Mouse (Mus musculus): ENCODE results near the gene Nhej1.

Gene Nhej1

DNA sequence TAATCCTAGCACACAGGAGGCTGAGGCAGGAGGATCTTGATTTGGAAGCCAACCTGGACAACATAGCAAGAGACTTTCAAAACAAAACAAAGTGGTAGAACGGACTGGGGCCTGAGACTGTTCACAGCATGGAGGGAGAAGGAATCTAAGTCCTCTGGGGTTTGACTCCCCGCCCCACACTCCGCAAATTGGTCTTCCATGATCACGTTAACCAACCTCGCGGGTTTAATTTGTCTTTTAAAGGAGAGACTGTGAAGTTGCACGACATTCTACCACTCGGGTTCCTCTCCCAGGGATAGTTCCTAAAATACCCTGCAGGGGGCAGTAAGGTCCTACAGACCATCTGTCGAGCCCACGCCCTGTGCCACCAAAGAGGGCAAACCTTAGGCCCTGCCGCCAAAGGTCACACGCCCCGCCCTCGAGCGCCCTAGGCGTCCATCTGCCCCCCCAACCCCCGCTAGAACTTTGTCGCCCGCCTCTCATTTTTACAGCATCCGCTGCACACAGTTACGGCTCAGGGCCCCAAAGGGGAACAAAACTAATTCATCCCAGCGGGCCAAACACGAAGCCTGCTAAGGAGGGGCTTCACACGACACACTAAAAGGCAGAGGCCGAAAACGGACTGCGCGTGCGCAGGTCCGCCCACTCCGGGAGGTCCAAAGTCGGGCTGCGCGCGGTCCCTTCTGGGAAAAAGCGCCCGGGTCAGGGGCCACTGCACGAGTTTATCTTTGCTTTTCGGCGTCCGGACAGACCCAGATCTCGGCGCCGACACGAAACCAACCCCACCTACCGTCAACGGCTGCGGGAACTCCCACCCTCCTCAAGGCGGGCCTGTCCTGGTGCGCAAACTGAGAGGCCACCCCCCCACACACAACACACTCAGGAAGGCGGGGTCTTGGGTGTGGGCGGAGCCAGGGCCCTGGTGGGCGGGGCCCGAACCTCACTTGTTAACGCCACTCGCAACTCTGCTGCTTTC is at the start of gene Nhej1:
TSS of gene Nhej1 (minus strand) at position 855 of the 976 bp plus-strand sequence.
- in situ Hi-C loops (cut with MboI), result no loop called here

DNA sequence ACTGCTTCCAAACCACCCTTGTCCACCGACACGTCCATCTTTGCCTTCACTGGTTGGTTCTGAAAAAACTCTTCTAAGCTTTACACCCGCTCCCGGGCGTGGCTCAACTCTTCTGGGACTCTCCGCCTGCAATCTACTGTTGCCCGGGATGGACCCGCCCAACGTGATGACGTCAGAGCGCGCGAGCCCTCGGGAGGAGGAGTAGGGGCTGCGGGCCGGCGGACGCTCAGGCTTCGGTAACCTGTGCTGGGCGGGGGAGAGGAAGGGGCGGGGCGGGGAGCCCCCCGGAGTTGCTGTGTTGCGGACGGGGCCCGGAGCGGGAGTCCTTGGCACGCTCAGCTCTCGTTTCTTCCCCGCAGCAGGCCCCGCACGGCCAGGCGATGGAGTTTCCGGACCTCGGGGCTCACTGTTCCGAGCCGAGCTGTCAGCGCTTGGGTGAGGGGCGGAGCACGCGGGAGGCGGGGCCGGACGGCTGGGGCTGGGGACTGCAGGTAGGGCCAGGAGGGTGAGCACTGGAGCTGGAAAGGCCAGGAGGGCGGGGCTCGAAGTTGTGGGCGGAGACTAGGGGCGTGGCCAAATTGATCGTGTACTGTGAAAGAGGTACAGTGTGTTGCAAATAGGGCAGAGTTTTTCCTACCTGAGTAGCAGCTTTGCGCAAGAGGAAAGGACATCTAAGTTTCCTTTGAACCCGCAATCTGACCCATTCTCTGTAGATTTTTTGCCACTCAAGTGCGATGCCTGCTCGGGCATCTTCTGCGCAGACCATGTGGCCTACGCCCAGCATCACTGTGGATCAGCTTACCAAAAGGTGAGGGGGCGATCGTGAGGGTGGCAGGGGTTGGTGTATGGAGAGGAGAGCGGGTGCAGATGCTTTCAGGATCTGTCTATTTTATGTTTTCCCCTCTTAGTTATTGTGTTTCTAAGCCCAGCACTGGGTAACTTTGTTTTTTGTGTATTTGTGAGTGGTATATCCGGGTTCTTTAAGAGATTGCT is 43.8 kb upstream of the Nhej1 start, which contains the start of gene Zfand2b:
TSS of gene Zfand2b (plus strand) at position 175 of the 993 bp plus-strand sequence.
- in situ Hi-C loops (cut with MboI), result no loop called here

DNA sequence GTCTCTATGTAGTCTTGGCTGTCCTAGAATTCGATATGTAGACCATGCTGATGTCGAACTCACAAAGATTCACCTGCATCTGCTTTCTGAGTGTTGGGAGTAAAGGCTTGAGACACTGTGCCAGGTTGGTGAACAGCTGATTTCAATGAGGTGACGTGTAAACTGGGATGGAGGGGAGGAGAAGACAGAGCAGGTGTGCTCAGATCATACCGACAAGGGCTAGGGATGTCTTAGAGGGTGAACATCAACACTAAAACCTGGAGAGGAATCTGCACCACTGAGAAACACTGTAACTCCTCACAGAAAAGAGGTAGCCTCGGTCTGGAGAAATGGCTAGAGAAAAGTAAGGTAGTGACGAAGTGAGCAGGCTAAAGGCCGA is 43.1 kb upstream of the Nhej1 start:
- in situ Hi-C loops (cut with MboI), result no loop called here

DNA sequence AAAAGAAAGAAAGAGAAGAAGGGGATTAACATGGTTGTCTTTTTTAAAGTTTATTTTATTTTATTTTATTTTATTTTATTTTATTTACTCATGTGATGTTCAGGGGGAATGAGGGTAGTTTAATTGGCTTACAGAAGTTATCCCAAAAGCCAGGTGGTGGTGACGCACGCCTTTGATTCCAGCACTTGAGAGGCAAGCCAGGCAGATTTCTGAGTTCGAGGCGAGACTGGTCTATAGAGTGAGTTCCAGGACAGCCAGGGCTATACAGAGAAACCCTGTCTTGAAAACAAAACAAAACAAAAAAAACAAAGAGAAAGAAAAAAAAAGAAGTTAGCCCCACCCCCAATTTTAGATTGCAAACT is 35.2 kb upstream of the Nhej1 start:
- in situ Hi-C loops (cut with MboI), result no loop called here

DNA sequence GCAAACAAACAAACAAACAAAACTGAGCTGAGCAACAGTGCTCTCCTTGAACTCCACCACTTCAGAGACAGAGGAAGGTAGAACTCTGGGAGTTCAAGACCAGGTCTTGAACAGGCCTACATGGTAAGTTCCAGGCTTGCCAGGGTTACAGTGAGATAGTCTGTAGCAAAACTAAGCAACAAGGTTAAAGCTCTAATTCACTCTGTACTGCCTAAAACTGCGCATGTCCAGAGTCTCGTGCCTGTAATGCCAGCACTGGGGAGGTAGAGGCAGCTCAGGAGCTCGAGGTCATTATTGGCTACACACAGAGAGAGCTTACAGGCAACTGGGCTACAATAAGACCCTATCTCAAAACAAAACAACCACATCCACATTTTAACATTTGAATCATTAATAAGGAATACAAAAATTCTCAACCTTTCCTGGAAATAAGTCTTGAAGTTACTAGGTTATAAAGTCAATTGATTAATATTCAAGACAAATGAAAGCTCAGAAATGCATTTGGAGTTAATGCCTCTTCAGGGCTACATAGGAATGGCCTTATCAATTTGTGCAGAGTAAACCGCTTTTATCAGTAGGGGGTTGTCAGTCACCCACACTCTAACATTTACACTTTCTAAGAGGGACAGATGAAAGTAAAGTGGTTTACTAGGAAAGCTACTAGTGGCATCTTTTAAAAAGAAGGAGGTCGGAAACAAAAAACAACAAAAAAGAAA is 34.7 kb upstream of the Nhej1 start:
- in situ Hi-C loops (cut with MboI), result no loop called here

DNA sequence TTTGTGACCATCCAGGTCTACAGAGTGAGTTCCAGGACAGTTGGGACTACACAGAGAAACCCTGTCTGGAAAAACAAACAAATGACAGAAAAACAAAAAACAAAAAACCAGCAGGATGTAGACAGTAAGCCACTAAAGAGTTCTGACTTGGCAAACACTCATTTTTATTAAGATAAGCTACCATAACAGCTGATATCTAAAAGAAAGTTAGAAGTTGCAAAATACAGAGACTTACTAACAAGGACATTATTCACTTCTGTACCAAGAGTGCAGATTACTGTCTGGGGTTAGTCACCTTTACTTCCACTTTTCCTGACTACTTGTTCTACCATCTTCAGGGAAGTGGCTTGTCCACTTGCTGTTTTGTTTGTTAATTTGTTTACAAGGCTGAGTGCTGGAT is 34.0 kb upstream of the Nhej1 start:
- in situ Hi-C loops (cut with MboI), result no loop called here

DNA sequence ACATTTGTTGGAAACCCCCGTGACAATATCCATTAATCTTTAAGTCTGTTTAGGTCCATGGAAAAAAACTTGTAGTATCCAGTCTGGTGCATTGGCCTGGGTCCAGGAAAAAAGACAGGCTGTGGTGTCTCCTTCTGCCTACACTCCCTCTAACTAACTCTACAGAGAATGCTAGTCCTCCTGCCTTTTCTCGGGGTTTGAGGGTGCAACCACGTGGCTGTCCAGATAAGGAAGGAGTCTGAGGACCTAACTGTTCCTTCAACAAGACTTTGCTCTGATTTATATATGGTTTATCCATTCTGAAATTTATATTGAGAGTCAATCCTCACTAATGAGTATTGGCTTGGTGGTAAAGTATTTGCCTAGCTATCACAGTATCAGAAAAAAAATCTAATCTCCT is 30.8 kb upstream of the Nhej1 start:
- in situ Hi-C loops (cut with MboI), result no loop called here

DNA sequence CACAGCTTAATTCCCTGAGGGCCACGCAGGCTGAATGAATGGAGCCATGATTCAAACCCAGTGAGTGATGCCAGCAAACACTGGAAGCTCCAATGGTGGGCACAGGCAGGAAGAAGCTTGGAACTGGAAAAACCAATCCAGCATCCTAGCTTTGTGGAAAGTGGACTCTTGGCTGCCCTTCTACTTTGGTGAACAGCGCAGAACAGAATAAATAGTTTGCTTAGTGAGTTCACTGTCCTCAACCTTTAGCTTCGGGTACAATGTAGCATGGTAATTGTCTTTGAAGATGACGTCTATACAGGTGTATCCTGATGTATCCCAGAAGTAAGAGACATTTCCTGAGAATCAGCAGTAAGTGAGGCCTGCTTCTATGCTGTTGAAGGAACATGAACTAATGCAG is 23.7 kb upstream of the Nhej1 start:
- in situ Hi-C loops (cut with MboI), result no loop called here

DNA sequence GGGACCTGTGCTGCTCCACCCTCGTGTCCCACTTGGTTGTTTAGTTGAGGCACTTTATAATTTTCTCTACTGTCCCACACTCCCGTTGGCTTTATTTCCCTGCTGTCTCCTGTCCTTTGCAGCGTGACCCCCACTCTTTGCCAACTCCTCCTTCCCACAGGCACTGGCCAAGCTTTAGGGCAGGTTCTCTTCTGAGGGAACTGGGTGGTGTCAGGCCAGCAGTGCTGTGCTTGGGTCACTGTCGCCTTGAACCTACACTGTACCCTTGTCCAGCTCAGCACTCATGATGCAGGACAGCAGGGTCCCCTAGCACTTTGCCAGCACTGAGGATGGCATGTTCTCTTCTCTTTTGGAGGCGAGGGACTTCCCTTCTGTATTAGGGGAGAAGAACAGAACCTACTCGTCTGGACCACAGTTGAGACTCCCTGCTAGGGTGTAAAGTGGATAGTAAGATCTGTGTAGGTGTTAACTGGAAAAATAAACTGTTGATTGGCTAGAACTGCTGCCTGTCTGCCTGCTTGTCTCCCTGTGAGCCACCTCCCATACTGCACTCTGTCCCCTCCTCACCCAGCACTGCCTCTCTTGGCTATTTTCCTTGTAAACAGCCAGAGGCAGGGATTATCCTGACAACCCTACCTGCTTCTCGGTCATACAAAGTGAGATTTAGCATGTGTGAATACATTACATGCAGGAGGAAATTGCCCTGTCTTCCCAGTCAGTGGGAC is 22.6 kb upstream of the Nhej1 start:
- in situ Hi-C loops (cut with MboI), result no loop called here

DNA sequence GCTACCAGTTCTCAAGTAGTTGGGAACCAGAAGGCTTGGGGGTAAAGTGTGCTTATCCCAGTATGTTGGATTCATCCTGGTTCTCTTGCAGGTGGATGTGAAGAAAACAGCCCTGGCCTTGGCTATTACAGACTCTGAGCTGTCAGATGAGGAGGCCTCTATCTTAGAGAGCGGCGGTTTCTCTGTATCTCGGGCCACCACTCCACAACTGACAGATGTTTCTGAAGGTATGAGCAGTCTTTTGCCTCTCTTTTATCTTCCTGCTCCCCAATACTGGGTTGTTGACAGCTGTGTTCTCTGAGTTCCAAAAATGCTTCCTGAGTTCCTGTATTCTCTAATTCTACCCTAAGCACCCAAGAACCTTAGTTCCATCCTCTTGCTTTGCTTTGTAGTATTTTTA is 20.6 kb upstream of the Nhej1 start:
- in situ Hi-C loops (cut with MboI), result no loop called here

- in situ Hi-C loops (cut with MboI), result no loop called here
Observed at GRCm38 (mm10) chr1:75142301-75143261, 17.6 kb upstream of the Nhej1 start, which contains the start of the genes Cnppd1 and Retreg2. Cnppd1 (minus strand) TSS chr1:75142711. Retreg2 (plus strand) TSS chr1:75142778.

DNA sequence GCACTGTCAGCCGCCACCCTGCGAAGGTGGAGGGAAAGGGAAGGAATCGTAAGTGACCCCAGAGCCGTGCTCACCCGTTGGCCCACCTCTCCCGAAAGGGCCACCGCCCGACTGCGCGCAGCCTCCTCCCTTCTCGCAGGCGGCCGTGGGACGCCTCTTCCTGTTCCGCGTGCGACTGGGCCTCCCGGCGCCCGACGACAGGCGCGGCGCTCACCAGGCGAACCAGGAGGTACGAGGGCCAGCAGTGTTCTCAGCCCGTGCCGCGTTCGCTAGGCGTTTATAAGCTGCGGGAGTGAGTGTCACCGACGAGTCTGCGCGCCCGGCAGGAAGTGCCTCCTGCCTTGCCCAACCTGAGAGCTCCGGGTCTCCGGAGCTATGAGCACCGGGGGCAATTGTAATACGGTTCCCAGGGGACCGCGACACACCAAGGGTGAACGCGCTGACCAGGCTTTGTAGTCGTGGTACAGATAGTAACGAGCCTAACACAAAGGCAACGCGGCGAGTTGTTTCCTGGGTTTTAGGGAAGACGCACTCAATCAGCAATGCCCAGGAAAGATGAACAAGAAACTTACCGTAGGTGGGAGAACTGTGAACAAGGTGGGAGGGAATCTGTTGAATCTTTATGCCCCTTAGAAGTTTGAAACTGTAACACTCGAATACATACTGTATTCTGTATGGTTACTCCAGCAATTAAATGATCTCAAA is 16.6 kb upstream of the Nhej1 start:
- in situ Hi-C loops (cut with MboI), result no loop called here

DNA sequence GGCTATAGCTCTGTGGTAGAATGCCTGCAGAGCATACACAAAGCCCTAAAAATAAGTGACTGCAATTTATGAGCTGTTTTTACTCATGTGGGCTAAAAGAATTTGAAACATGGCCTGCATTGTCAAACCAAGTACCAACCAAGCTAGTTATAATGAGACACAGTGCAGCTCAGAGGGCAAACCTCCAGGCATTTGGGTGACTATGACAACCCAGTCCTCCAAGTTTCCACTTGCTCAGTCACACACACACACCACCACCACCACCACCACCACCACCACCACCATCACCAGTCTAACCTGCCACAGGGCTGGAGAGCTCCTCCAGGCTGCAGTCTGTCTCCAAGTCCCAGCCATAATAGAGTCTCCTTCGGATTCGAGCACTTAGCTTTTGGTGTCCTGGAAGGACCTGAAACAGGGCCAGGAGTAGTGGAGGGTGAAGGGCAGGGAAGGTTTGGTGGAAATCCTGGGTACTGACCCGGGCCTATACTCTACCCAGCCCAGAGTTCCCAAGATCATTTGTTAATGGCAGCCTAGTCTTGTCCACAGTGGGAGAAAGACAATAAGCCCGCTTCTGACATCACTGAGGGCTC is 15.7 kb upstream of the Nhej1 start:
- in situ Hi-C loops (cut with MboI), result no loop called here

- in situ Hi-C loops (cut with MboI), result no loop called here
Observed at GRCm38 (mm10) chr1:75138448-75138847, 13.4 kb upstream of the Nhej1 start.

DNA sequence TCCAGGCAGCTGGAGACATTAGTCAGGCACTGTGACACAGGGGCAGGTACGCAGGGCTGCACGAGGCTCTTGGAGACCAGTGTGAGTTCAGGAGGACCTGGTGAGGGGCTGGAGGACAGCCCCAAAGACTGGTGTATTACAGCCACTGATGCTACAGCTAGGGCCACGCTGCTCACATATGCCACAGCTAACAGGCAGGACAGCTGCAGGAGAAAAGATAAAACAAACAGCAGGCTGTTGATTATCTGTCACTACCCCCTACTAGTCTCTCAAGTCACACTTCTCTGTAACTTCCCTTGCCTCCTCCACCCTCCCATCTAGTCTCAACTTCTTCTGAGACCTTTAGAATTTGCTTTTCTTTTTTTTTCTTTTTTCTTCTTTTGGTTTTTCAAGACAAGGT is 11.7 kb upstream of the Nhej1 start:
- in situ Hi-C loops (cut with MboI), result no loop called here

GRCm38 (mm10) chr1:75136293-75136692 is 11.3 kb upstream of the Nhej1 start:
- in situ Hi-C loops (cut with MboI), result no loop called here

DNA sequence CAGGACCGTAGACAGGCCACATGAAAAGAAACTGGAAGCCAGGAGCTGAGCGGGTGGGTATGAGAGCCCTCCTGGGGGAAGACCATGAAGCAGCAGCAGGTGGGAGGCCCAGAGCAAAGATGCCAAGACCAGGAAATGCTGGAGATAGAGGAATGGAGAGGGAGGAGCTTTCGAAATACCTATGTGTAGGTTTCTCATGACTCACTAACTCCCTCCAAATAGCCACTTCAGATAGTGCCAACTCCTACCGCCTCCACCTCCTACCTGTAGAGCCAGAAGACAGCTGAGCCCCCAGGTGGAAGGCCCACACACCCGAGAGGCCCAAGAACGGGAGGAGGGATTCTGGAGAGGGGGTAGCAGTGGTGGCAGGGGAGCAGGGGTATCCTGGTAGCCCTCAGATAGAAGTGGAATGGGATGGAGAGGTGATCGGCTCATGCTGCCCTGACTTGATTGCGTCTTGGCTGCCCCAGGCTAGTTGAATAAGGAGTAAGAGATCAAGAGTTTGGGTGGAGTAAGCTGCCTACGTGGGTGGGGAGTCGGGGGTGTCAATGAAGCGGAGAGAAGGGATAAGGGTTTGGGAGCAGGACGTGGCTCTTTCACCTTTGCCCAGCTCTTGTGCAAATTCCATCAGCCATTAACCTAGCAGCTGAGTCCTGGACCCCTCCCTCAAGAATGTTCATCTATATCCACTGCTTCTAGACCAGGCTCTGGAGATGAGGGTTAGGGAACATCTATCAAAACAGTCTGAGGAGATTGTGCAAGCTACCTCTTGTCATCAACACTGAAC is 8.6 kb upstream of the Nhej1 start, which contains the start of gene Slc23a3:
TSS of gene Slc23a3 (minus strand) at position 470 of the 787 bp plus-strand sequence.
- in situ Hi-C loops (cut with MboI), result no loop called here

DNA sequence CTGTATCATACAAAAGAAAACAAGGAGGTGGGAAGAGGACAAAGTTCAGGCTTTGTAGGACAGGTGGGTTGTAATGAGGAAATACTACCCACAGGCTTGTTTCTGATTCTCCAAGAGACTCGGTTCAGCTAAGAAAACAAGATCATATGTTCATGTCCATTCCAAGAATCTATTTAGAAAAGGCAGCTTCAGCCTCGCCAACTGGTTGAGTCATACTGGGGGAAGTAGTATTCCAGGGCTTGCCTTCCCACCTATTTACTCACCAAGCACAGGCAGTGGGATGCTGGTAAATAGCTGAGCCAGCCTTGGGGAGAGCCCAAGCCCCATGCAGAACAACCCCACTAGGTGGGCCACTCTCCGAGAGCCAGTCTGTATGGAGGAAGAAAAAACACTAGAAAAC is 3.6 kb upstream of the Nhej1 start:
- in situ Hi-C loops (cut with MboI), result no loop called here

Measured in mature B cell (primary cell).